Comparison of ENCODE assay signal across 8 mouse cellular contexts in the genomic region with DNA sequence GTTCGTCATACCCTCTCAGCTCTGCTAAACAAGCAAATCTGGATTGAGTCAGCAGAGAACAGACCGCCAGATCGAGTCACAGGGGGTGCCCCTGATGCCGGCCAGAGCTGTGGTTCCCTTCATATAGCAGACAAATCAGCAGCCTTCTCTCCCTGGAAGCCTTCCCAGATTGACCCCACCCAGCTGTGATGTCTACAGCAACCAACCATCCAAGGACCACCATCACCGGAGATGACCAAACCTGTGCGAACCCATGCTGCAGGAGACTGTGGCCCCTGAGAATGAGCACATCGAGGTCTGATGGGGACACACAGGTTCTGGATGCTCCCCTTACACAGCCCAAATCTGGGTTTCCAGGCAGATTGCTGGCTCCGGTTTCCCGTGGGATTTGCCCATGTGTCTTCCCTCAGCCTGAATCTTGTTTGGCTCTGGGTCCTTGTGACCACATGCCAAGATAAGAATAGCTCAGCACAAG. TPM values are rescaled to one million over a fixed set of nuclear protein-coding genes. Genes with fewer than 3 reads are reported as not detected.
DNase-seq lines count a peak whose midpoint lies in the region; ATAC-seq lines count a peak whose summit lies in the region.

No protein-coding gene starts in this region.

- H3K36me3 ChIP-seq in heart, embryonic 16.5 days (ENCODE audit: control insufficient read depth, insufficient read depth) = no peaks in the 10 kb centered on the region
- H3K36me3 ChIP-seq in hindbrain, embryonic 14.5 days (replicated peaks; ENCODE audit: control insufficient read depth, insufficient read depth) = peaks cover 10% of the 10 kb centered on the region; the same call in 1 of the 2 replicates
- 0 out of 2 replicates have a peak, but pooled peaks cover 3% of the 10 kb centered on the region for H3K36me3 ChIP-seq in liver, embryonic 13.5 days

- no peaks in the 10 kb centered on the region for H3K9me3 ChIP-seq in heart, embryonic 16.5 days (replicated peaks; ENCODE audit: control insufficient read depth, low read length)
- no peaks in the 10 kb centered on the region for H3K9me3 ChIP-seq in hindbrain, embryonic 14.5 days (ENCODE audit: control insufficient read depth, low read length)
- H3K9me3 ChIP-seq in liver, embryonic 13.5 days (replicated peaks) = no peaks in the 10 kb centered on the region

- ATAC-seq in heart, embryonic 16.5 days (replicated peaks; ENCODE audit: extremely low read depth, insufficient read depth, low FRiP score) = no peak
- ATAC-seq in hindbrain, embryonic 14.5 days (ENCODE audit: low FRiP score) = no peak
- ATAC-seq in liver, embryonic 13.5 days (ENCODE audit: low read depth) = no peak

- H3K27me3 ChIP-seq in heart, embryonic 16.5 days (ENCODE audit: control insufficient read depth, insufficient read depth, low read length) = no peaks in the 10 kb centered on the region
- no peaks in the 10 kb centered on the region for H3K27me3 ChIP-seq in hindbrain, embryonic 14.5 days (ENCODE audit: control insufficient read depth, insufficient read depth, low read length)
- H3K27me3 ChIP-seq in liver, embryonic 13.5 days = no peaks in the 10 kb centered on the region

- peaks cover 17% of the 10 kb centered on the region for H3K4me1 ChIP-seq in heart, embryonic 16.5 days (ENCODE audit: control insufficient read depth, insufficient read depth, low read length)
- peaks cover 20% of the 10 kb centered on the region for H3K4me1 ChIP-seq in hindbrain, embryonic 14.5 days (replicated peaks; ENCODE audit: control insufficient read depth, insufficient read depth, low read length)
- peaks cover 29% of the 10 kb centered on the region for H3K4me1 ChIP-seq in liver, embryonic 13.5 days (replicated peaks)

- WGBS in heart, embryonic 16.5 days = 49% methylated on average over 9 of the region's 9 CpGs
- WGBS in hindbrain, embryonic 14.5 days = 72% methylated on average over 9 of the region's 9 CpGs
- WGBS in liver, embryonic 13.5 days (ENCODE audit: insufficient replicate concordance) = 57% methylated on average over 9 of the region's 9 CpGs

- DNase-seq in heart, postnatal 25 days (ENCODE audit: low spot score) = no peak
- DNase-seq in NIH3T3 (ENCODE audit: low read depth) = peak; percentile 80
- DNase-seq in hindbrain, embryonic 14.5 days (ENCODE audit: low spot score) = no peak
- DNase-seq in liver, embryonic 13.5 days = no peak
- peak; percentile 29 for DNase-seq in telencephalon, adult 2 months (ENCODE audit: low read depth, low spot score)
- no peak for DNase-seq in embryo, embryonic 11 days
- no peak for DNase-seq in thymus, postnatal 36 days

- H3K4me3 ChIP-seq in heart, embryonic 16.5 days (ENCODE audit: low read length) = peak overlapping the region; percentile 93
- peak overlapping the region; percentile 96 for H3K4me3 ChIP-seq in hindbrain, embryonic 14.5 days (replicated peaks; ENCODE audit: low read length)
- H3K4me3 ChIP-seq in liver, embryonic 13.5 days (replicated peaks) = peak overlapping the region; percentile 88

- H3K4me2 ChIP-seq in heart, embryonic 16.5 days (ENCODE audit: low read depth, low read length) = peak overlapping the region; percentile 97
- H3K4me2 ChIP-seq in hindbrain, embryonic 14.5 days (replicated peaks) = peak overlapping the region; percentile 96
- H3K4me2 ChIP-seq in liver, embryonic 13.5 days = peak overlapping the region; percentile 93

- peak overlapping the region; percentile 97 for H3K9ac ChIP-seq in heart, embryonic 16.5 days (ENCODE audit: low read length)
- peak overlapping the region; percentile 91; the same call in 1 of the 2 replicates for H3K9ac ChIP-seq in hindbrain, embryonic 14.5 days
- peak overlapping the region; percentile 86 for H3K9ac ChIP-seq in liver, embryonic 13.5 days

- intact Hi-C loops in heart, postnatal 25 days (cut with DNase I) = no loop called here

- no peak overlapping the region for H3K27ac ChIP-seq in heart, embryonic 16.5 days (ENCODE audit: low read length)
- no peak overlapping the region for H3K27ac ChIP-seq in hindbrain, embryonic 14.5 days
- no peak overlapping the region for H3K27ac ChIP-seq in liver, embryonic 13.5 days

RNA-seq across cellular contexts. Expression of gene Plbd2, which starts 1.2 kb away (rescaled TPM):
- 43.3 and 44.1 TPM in 2 replicates for polyA plus RNA-seq in heart, embryonic 16.5 days (2015; fragmentation: Nextera tagmentation; extraction: Ambion mirVana)
- total RNA-seq in heart, postnatal 25 days (2021) = 10 to 100 TPM; 33.2 to 37.1 TPM
- polyA plus RNA-seq in hindbrain, embryonic 14.5 days (2014; fragmentation: Nextera tagmentation; extraction: Ambion mirVana) = 26.8 and 28.8 TPM in 2 replicates
- polyA plus RNA-seq in liver, embryonic 13.5 days (2015; fragmentation: Nextera tagmentation; extraction: Ambion mirVana) = 17.3 and 17.9 TPM in 2 replicates

RNA-seq across cellular contexts. Expression of gene Slc8b1, which starts 8.8 kb away (rescaled TPM):
- 3.5 and 4.3 TPM in 2 replicates for polyA plus RNA-seq in heart, embryonic 16.5 days (2015; fragmentation: Nextera tagmentation; extraction: Ambion mirVana)
- 10 to 100 TPM in 1 of 2 experiments, 1 to 10 TPM in 1; 9.3 to 12.6 TPM for total RNA-seq in heart, postnatal 25 days (2021)
- 1.3 and 1.4 TPM in 2 replicates for polyA plus RNA-seq in hindbrain, embryonic 14.5 days (2014; fragmentation: Nextera tagmentation; extraction: Ambion mirVana)
- 4.0 and 4.7 TPM in 2 replicates for polyA plus RNA-seq in liver, embryonic 13.5 days (2015; fragmentation: Nextera tagmentation; extraction: Ambion mirVana)

RNA-seq across cellular contexts. Expression of gene Sds, which starts 25.9 kb away (rescaled TPM):
- 0.56 TPM in 1 of 2 replicates, not detected in the other for polyA plus RNA-seq in heart, embryonic 16.5 days (2015; fragmentation: Nextera tagmentation; extraction: Ambion mirVana)
- total RNA-seq in heart, postnatal 25 days (2021) = 1 to 10 TPM; 1.2 to 1.3 TPM
- polyA plus RNA-seq in hindbrain, embryonic 14.5 days (2014; fragmentation: Nextera tagmentation; extraction: Ambion mirVana) = not detected in 2 replicates
- not detected in 2 replicates for polyA plus RNA-seq in liver, embryonic 13.5 days (2015; fragmentation: Nextera tagmentation; extraction: Ambion mirVana)

RNA-seq across cellular contexts. Expression of gene Sdsl, which starts 29.6 kb away (rescaled TPM):
- polyA plus RNA-seq in heart, embryonic 16.5 days (2015; fragmentation: Nextera tagmentation; extraction: Ambion mirVana) = 18.1 TPM in 2 replicates
- 1 to 10 TPM; 8.8 to 9.6 TPM for total RNA-seq in heart, postnatal 25 days (2021)
- polyA plus RNA-seq in hindbrain, embryonic 14.5 days (2014; fragmentation: Nextera tagmentation; extraction: Ambion mirVana) = 6.1 and 7.7 TPM in 2 replicates
- 0.82 and 1.0 TPM in 2 replicates for polyA plus RNA-seq in liver, embryonic 13.5 days (2015; fragmentation: Nextera tagmentation; extraction: Ambion mirVana)

Comparison
In these comparisons a context has a peak if more than half of its experiments do, and no peak if none do; other contexts are left out.
1. DNase-seq: peak in NIH3T3 (single experiment) and telencephalon, adult 2 months (single experiment); none in heart, postnatal 25 days (single experiment), hindbrain, embryonic 14.5 days (single experiment), liver, embryonic 13.5 days (single experiment), embryo, embryonic 11 days (single experiment) and thymus, postnatal 36 days (0 of 2).
2. Peak in every context shown above with its lines, with median percentiles within 50 percentile points of each other: H3K4me2 ChIP-seq, H3K4me3 ChIP-seq and H3K9ac ChIP-seq.